17 mouse cellular contexts compared by ENCODE assay signal in the genomic region with DNA sequence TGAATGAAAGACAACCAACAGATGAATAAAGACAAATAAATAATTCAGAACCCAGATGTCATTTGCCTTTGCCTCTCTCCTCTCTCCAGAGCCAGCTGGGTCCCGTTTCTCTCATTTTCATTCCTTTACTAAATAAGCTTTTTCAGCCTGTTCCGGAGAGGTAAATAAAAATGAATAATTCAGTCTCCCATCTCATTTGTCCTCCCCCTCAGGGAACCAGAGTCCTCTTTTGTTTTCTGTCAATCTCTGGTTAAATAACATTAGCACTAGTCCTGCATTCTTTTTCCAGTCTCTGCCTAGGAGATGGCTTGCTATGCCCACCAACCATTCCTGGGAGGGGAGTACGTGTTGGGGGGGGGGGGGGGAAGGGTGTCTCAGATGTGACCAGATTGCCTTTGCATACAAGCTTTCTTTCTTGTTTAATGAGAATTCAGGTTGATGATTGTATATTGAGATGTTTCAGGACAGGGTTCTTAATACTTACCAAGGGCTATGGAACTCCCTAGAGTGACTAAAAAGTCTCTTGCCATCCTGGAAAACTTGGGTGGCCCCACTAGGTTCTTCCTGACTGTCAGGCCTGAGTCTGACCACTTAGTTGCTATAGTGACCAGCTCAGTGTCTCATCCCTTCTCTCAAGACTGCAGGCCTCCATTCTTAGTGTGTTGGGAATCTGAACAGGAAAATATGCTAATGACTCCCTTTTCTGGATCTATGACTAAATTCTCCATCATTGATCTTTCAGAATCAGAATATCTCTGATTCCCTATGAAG. TPM values are rescaled to one million over a fixed set of nuclear protein-coding genes. Genes with fewer than 3 reads are reported as not detected.
DNase-seq lines count a peak whose midpoint lies in the region; ATAC-seq and TF ChIP-seq lines count a peak whose summit lies in the region.
"Had no signal": no experiment of that assay in that cellular context is flagged by ENCODE, and none has a peak within 500 bp of the region (broad histone marks: within the 10 kb centered on the region; RNA-seq: fewer than 3 reads in every experiment).

No protein-coding gene starts in this region.

- peak; percentile 20 for DNase-seq in embryo, embryonic 10 days (ENCODE audit: low spot score)
- no peak for DNase-seq in embryo, embryonic 10.5 days (ENCODE audit: low spot score)
- peak; percentile 27 for DNase-seq in midbrain, postnatal 0 days (ENCODE audit: low spot score)
- no peak for DNase-seq in left cerebral cortex, postnatal 25 days (ENCODE audit: low spot score in 2 of 2)
- DNase-seq in stomach, postnatal 0 days (ENCODE audit: low spot score) = no peak
- DNase-seq in yolk sac, embryonic 10.5 days (ENCODE audit: low spot score) = no peak
- DNase-seq: cerebellum, adult 9-11 months; kidney, postnatal 10 days; lung, postnatal 36 days; thymus, postnatal 36 days had no signal

- no peak overlapping the region for H3K27ac ChIP-seq in forebrain, embryonic 13.5 days
- 0 out of 2 replicates have a peak overlapping the region, but pooled peaks have one; percentile 25 for H3K27ac ChIP-seq in hindbrain, embryonic 15.5 days (replicated peaks)
- no peak overlapping the region for H3K27ac ChIP-seq in midbrain, postnatal 0 days (ENCODE audit: low read depth, low read length)
- no peak overlapping the region for H3K27ac ChIP-seq in stomach, postnatal 0 days (replicated peaks)
- H3K27ac ChIP-seq: embryonic facial prominence, embryonic 15.5 days; limb, embryonic 10.5 days; liver, embryonic 14.5 days had no signal

- no peaks in the 10 kb centered on the region for H3K9me3 ChIP-seq in forebrain, embryonic 13.5 days (replicated peaks)
- no peaks in the 10 kb centered on the region for H3K9me3 ChIP-seq in hindbrain, embryonic 15.5 days
- H3K9me3 ChIP-seq in midbrain, postnatal 0 days (ENCODE audit: low read length) = no peaks in the 10 kb centered on the region
- no peaks in the 10 kb centered on the region for H3K9me3 ChIP-seq in stomach, postnatal 0 days (ENCODE audit: control insufficient read depth, low read length)
- H3K9me3 ChIP-seq: embryonic facial prominence, embryonic 15.5 days; limb, embryonic 10.5 days had no signal

- H3K9ac ChIP-seq in forebrain, embryonic 13.5 days = no peak overlapping the region
- H3K9ac ChIP-seq in hindbrain, embryonic 15.5 days = no peak overlapping the region
- no peak overlapping the region for H3K9ac ChIP-seq in midbrain, postnatal 0 days (replicated peaks; ENCODE audit: low read length, poor library complexity, severe bottlenecking)
- H3K9ac ChIP-seq in stomach, postnatal 0 days (ENCODE audit: low read length) = no peak overlapping the region
- H3K9ac ChIP-seq: embryonic facial prominence, embryonic 15.5 days; liver, embryonic 14.5 days had no signal

- H3K4me3 ChIP-seq in forebrain, embryonic 13.5 days = no peak overlapping the region
- no peak overlapping the region for H3K4me3 ChIP-seq in hindbrain, embryonic 15.5 days
- H3K4me3 ChIP-seq in midbrain, postnatal 0 days (ENCODE audit: low read depth, low read length) = no peak overlapping the region
- H3K4me3 ChIP-seq in stomach, postnatal 0 days (ENCODE audit: low read depth, low read length) = no peak overlapping the region
- H3K4me3 ChIP-seq: embryonic facial prominence, embryonic 15.5 days; limb, embryonic 10.5 days had no signal

- TF ChIP-seq CTCF in midbrain, postnatal 0 days (IDR thresholded peaks at IDR 0.05) = no peak
- TF ChIP-seq CTCF in stomach, postnatal 0 days (IDR thresholded peaks at IDR 0.05; ENCODE audit: low read depth) = no peak

- H3K4me1 ChIP-seq in forebrain, embryonic 13.5 days = 0 out of 2 replicates have a peak, but pooled peaks cover 10% of the 10 kb centered on the region
- 0 out of 2 replicates have a peak, but pooled peaks cover 4% of the 10 kb centered on the region for H3K4me1 ChIP-seq in hindbrain, embryonic 15.5 days (replicated peaks)
- no peaks in the 10 kb centered on the region for H3K4me1 ChIP-seq in midbrain, postnatal 0 days (ENCODE audit: insufficient read depth, low read length)
- H3K4me1 ChIP-seq in stomach, postnatal 0 days (replicated peaks; ENCODE audit: control insufficient read depth, insufficient read depth) = no peaks in the 10 kb centered on the region
- H3K4me1 ChIP-seq: embryonic facial prominence, embryonic 15.5 days; limb, embryonic 10.5 days had no signal

- WGBS in forebrain, embryonic 13.5 days = 7% methylated on average over 3 of the region's 3 CpGs
- WGBS in hindbrain, embryonic 15.5 days = 8% methylated on average over 3 of the region's 3 CpGs
- whole genome bisulfite sequencing in midbrain, postnatal 0 days = 6% methylated on average over 3 of the region's 3 CpGs
- 24% methylated on average over 3 of the region's 3 CpGs for WGBS in stomach, postnatal 0 days

- H3K27me3 ChIP-seq in forebrain, embryonic 13.5 days = no peaks in the 10 kb centered on the region
- no peaks in the 10 kb centered on the region for H3K27me3 ChIP-seq in hindbrain, embryonic 15.5 days
- no peaks in the 10 kb centered on the region for H3K27me3 ChIP-seq in midbrain, postnatal 0 days (ENCODE audit: insufficient read depth, low read length)
- no peaks in the 10 kb centered on the region for H3K27me3 ChIP-seq in stomach, postnatal 0 days (ENCODE audit: control insufficient read depth, insufficient read depth, low read length)
- H3K27me3 ChIP-seq: embryonic facial prominence, embryonic 15.5 days; Patski had no signal

- no peak for TF ChIP-seq EP300 in stomach, postnatal 0 days (optimal IDR thresholded peaks at IDR 0.05)

- H3K4me2 ChIP-seq in forebrain, embryonic 13.5 days = no peak overlapping the region
- H3K4me2 ChIP-seq in hindbrain, embryonic 15.5 days = no peak overlapping the region
- H3K4me2 ChIP-seq in midbrain, postnatal 0 days (ENCODE audit: low read depth, low read length, poor library complexity, severe bottlenecking) = no peak overlapping the region
- H3K4me2 ChIP-seq in stomach, postnatal 0 days (replicated peaks; ENCODE audit: low read depth) = no peak overlapping the region
- H3K4me2 ChIP-seq: embryonic facial prominence, embryonic 15.5 days had no signal

- intact Hi-C loops in left cerebral cortex, postnatal 25 days (cut with DNase I) = loop anchor here (10.0 kb wide), 1 partner anchor 836 kb away; no protein-coding TSS in a partner anchor

- peak; percentile 26; the same call in 1 of the 2 replicates for ATAC-seq in forebrain, embryonic 13.5 days
- ATAC-seq in hindbrain, embryonic 15.5 days (ENCODE audit: low FRiP score, low read depth) = peak; percentile 59; the same call in 1 of the 2 replicates
- ATAC-seq in midbrain, postnatal 0 days (ENCODE audit: low FRiP score) = no peak
- no peak for ATAC-seq in stomach, postnatal 0 days (ENCODE audit: low FRiP score, low TSS enrichment)
- ATAC-seq: intestine, postnatal 0 days; Patski had no signal

- H3K36me3 ChIP-seq in forebrain, embryonic 13.5 days (ENCODE audit: poor library complexity, severe bottlenecking) = no peaks in the 10 kb centered on the region
- no peaks in the 10 kb centered on the region for H3K36me3 ChIP-seq in hindbrain, embryonic 15.5 days
- no peaks in the 10 kb centered on the region for H3K36me3 ChIP-seq in midbrain, postnatal 0 days (ENCODE audit: insufficient read depth, low read length)
- no peaks in the 10 kb centered on the region for H3K36me3 ChIP-seq in stomach, postnatal 0 days (ENCODE audit: control insufficient read depth, insufficient read depth, low read length)
- H3K36me3 ChIP-seq: embryonic facial prominence, embryonic 15.5 days; limb, embryonic 10.5 days had no signal

RNA-seq across cellular contexts. Expression of a gene that starts 21.6 kb away (rescaled TPM):
- 101 and 102 TPM in 2 replicates for polyA plus RNA-seq in forebrain, embryonic 13.5 days (2015; fragmentation: Nextera tagmentation; extraction: Ambion mirVana)
- polyA plus RNA-seq in hindbrain, embryonic 15.5 days (2015; fragmentation: Nextera tagmentation; extraction: Ambion mirVana) = 42.2 and 42.4 TPM in 2 replicates
- 23.8 and 24.9 TPM in 2 replicates for total RNA-seq in midbrain, postnatal 0 days (2014; rRNA removed)
- polyA plus RNA-seq in midbrain, postnatal 0 days (2015; fragmentation: Nextera tagmentation; extraction: Ambion mirVana) = 22.7 and 26.0 TPM in 2 replicates
- 10 to 100 TPM; 11.6 to 13.5 TPM for total RNA-seq in left cerebral cortex, postnatal 25 days (2021)
- polyA plus RNA-seq in stomach, postnatal 0 days (2015; fragmentation: Nextera tagmentation; extraction: Ambion mirVana) = 54.4 and 57.1 TPM in 2 replicates

RNA-seq across cellular contexts. Expression of a gene that starts 30.1 kb away (rescaled TPM):
- 19.9 and 20.6 TPM in 2 replicates for polyA plus RNA-seq in forebrain, embryonic 13.5 days (2015; fragmentation: Nextera tagmentation; extraction: Ambion mirVana)
- 13.9 and 16.3 TPM in 2 replicates for polyA plus RNA-seq in hindbrain, embryonic 15.5 days (2015; fragmentation: Nextera tagmentation; extraction: Ambion mirVana)
- 16.7 and 22.7 TPM in 2 replicates for total RNA-seq in midbrain, postnatal 0 days (2014; rRNA removed)
- 14.1 and 14.4 TPM in 2 replicates for polyA plus RNA-seq in midbrain, postnatal 0 days (2015; fragmentation: Nextera tagmentation; extraction: Ambion mirVana)
- total RNA-seq in left cerebral cortex, postnatal 25 days (2021) = 10 to 100 TPM; 28.9 to 30.9 TPM
- 8.0 and 9.4 TPM in 2 replicates for polyA plus RNA-seq in stomach, postnatal 0 days (2015; fragmentation: Nextera tagmentation; extraction: Ambion mirVana)

Comparison
In these comparisons a context has a peak if more than half of its experiments do, and no peak if none do; other contexts are left out.
1. DNase-seq: peak in embryo, embryonic 10 days (single experiment) and midbrain, postnatal 0 days (single experiment); none in embryo, embryonic 10.5 days (single experiment), left cerebral cortex, postnatal 25 days (0 of 2), stomach, postnatal 0 days (single experiment) and yolk sac, embryonic 10.5 days (single experiment).
2. ATAC-seq: peak in forebrain, embryonic 13.5 days (single experiment) and hindbrain, embryonic 15.5 days (single experiment); none in midbrain, postnatal 0 days (single experiment) and stomach, postnatal 0 days (single experiment).